Mouse (Mus musculus) retina, embryonic 14.5 days (tissue): ENCODE data around the gene Btbd7.

ENCODE experiments used
- DNase-seq: peaks from one replicate; pipeline ENCODE4 v3.0.0-alpha.2; 2015; ENCODE audit warnings: low spot score

The Btbd7 gene

DNA sequence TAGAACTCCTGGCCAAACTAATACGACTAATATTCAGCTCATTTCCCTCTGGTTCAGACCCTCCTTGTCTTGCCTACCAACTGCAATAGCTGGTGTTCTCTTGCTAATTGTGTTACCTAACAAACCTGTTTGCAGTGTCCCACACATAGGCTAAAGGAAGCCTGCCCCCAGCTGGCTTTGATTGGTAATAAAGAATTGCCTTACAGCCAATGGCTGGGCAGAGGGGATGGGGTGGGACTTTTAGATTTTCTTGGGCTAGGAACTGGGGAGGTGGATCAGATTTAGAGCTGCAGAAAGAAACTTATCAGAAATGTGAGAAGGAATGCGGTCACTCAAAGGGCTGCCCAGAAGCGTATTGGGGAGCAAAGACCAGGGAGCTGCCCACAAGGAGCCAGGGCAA, 98.8 kb downstream of the Btbd7 start:
- peak; percentile 18 for DNase-seq

DNA sequence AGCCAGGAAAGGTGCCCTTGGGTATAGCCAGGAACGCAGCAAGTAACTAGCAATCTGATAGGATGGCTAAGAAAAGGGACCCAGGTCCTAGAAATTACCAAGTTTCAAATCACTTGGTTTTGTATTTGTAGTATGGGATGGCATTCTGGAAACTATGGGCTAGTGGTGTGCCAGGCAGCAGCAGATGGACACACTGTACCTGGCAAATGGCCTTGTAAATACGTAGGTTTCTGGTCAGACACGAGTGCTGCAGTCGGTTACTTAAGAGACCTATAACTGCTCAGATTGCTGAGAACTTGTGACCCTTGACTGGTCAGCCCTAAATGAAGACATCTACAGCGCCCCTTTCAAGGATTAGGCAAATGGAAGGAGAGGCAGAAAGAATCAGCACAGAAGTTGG, 100.1 kb downstream of the Btbd7 start:
- no peak for DNase-seq

GRCm38 (mm10) chr12:102776035-102776434, 102.2 kb downstream of the Btbd7 start:
- no peak for DNase-seq

GRCm38 (mm10) chr12:102772676-102773075, 105.6 kb downstream of the Btbd7 start:
- no peak for DNase-seq

- DNase-seq = no peak
These were observed 106.7 kb downstream of the Btbd7 start for GRCm38 (mm10) chr12:102771601-102772000.

DNA sequence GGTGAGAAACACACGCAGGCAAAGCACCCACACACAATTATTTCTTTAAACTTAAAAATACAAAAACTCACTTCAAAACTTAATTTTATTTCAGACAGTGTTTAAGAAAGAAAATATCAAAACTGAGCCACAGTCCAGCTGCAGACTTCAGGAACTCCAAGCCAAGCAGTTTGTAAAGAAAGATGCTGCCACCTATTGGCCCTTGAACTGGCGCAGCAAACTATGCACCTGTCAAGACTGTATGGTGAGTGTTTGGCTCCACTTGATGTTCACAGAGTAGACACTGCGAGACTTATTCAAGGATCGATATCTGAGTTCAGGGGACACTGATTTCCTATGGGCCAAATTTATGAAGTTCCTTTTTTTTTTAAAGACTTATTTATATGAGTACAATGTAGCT, 109.3 kb downstream of the Btbd7 start:
- peak; percentile 9 for DNase-seq

DNA sequence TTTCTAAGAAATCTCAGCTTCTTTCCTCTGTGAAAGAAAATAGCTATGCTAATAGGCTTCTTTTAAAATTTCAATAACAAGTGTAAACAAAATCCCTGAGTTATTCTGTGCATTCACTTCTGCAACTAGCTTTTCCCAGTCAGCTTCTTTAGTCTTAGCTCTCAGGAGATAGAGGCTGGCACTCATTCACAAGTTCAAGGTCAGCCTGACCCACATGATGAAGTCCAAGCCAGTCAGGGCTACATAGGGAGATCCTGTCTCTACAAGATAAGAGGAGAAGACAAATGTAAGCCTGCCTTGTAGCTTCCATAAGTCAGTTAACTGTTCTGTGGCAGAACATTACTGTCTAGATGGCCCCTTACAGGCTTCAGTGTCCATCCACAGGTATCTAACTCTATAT, 114.6 kb downstream of the Btbd7 start:
- DNase-seq = no peak

- DNase-seq = no peak
These were observed 116.6 kb downstream of the Btbd7 start for GRCm38 (mm10) chr12:102761668-102762067.

GRCm38 (mm10) chr12:102758936-102759335, 119.3 kb downstream of the Btbd7 start:
- DNase-seq = no peak

DNA sequence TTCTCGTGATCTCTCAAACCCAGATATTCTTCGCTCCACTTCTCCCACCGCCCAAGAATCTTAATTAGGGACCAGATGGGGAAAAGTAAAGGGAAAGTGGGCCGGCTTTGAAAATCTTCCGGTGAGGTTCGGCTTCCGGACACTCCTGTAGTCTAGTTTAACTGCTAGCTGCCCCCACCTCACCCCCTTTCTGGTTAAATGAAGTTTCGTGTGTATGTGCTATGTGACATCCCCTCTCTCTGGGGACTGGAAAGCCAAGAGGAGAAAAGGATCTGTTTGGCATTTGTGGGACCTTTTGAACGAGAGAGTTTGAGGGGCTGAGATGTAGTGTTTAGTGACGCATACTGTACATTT, 119.9 kb downstream of the Btbd7 start, which contains the start of gene Gm20604:
TSS of gene Gm20604 (minus strand) at position 270 of the 354 bp plus-strand sequence.
- no peak for DNase-seq

DNA sequence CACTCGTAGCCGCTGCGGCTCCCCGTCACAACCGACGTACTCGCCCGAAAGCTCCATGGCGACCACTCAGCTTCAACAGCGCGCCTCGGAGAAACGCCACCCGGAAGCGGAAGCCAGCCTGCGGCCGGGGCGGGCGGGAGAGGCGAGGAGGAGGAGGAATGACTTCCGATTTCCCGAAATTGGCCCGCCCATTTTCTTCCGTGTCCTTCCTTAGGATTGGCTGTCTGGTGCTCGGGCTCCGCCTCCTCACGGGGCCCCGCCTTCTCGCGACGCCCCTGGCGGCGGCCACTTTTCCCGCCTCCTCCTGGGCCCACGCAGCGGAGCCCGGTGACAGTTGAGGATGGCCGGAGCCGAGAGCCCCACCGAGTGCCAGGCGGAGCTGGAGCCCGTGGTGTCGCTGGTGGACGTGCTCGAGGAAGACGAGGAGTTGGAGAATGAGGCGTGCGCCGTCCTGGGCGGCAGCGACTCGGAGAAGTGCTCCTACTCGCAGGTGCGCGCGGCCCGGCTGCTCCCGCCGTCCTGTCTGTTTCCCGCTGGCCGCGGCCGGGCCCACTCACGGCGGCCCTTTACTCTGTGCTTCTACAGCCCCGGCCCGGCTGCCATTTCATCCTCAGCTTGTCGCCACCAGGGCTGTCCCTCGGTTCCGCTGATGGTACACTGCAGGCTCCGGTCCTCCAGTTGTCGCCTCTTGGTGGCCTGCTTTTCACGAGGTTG, 120.4 kb downstream of the Btbd7 start, which contains the start of the genes Gm28051, Gon7 and Ubr7:
TSS of gene Gm28051 (minus strand) at position 77 of the 714 bp plus-strand sequence.
TSS of gene Gon7 (minus strand) at position 115 of the 714 bp plus-strand sequence.
TSS of gene Ubr7 (plus strand) at position 279 of the 714 bp plus-strand sequence.
- peak; percentile 97 for DNase-seq

GRCm38 (mm10) chr12:102757055-102757688, 121.1 kb downstream of the Btbd7 start:
- DNase-seq = no peak

- DNase-seq = peak; percentile 21
These were observed 122.0 kb downstream of the Btbd7 start for GRCm38 (mm10) chr12:102756304-102756703.

DNA sequence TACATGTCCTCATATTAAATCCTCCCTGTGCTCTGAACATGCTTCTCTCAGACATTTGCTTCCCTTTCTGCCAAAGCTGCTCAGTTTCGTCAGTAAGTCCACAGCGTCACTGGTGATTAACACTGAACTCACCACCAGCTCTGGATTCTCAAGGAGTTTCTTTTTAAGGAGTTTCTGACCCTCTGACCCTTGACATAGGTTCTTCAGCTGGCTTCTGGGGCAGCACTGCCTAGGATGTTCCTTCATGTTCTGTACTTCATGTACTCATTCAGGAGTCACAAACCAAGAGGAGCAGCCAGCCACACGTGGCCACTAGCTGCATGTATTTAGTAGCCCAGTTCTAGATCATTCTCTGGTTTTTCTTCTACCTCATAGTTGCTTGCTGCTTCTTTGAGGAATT, 130.0 kb downstream of the Btbd7 start:
- no peak for DNase-seq

DNA sequence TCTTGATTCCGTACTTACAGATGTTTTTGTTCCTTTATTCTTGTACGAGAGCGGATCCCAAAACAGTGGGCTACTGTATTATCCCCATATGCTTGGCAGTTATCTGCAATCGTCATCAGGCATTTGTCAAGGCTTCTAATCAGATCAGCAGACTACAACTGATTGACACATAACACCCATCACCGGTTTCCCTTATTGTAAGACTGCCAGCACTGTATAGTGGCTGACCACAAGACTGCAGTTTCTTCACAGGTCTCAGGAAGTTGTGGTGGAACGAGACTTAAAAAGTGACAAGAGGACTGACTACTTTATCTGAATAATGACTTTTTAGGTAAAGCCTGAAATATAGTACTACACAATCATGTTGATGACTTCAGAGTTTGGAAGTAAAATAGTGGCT, 133.4 kb downstream of the Btbd7 start:
- no peak for DNase-seq

- DNase-seq = peak; percentile 92
These were observed 134.4 kb downstream of the Btbd7 start, which contains the start of the genes Moap1 and Tmem251 for GRCm38 (mm10) chr12:102743589-102744574. Gene Moap1, minus strand, starts transcription at chr12:102743661. Gene Tmem251, plus strand, starts transcription at chr12:102743762.

DNA sequence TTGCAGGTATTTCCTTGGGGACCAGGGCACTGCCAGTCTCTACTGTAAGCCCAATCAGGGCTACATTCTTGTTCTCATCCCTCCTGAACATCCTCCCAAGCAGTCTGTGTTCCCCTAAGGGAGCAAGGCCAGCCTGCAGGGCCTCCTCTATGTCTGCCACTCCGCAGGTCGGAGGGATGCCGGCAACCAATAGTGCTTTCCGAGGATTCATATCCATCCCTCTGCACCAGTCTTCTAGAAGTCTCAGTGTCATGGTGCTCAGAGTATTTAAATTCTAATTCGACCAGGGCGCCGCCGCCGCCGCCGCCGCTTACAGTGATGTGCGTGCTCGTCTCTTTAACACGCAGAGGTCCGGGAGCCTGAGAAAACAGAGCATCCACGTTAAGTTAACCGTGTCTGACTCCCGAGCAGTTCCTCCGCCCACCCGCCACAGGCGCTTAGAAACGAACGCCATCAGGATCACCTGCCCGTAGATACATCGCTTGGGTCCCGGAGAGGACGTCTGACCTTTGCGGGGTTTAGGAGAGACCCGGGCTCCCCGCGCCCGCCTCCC, 135.2 kb downstream of the Btbd7 start:
- no peak for DNase-seq

GRCm38 (mm10) chr12:102742056-102742455, 136.2 kb downstream of the Btbd7 start:
- DNase-seq = no peak

GRCm38 (mm10) chr12:102740285-102740684, 138.0 kb downstream of the Btbd7 start:
- DNase-seq = peak; percentile 64

- DNase-seq = no peak
These were observed 139.2 kb downstream of the Btbd7 start for GRCm38 (mm10) chr12:102739096-102739495.

- peak; percentile 80 for DNase-seq
These were observed 144.9 kb downstream of the Btbd7 start for GRCm38 (mm10) chr12:102733381-102733780.
